Mouse (Mus musculus): Measurements from ENCODE around the gene Morn1.
A peak's percentile ranks its signal among the peaks of the same experiment; 100 is the strongest.

Gene Morn1

DNA sequence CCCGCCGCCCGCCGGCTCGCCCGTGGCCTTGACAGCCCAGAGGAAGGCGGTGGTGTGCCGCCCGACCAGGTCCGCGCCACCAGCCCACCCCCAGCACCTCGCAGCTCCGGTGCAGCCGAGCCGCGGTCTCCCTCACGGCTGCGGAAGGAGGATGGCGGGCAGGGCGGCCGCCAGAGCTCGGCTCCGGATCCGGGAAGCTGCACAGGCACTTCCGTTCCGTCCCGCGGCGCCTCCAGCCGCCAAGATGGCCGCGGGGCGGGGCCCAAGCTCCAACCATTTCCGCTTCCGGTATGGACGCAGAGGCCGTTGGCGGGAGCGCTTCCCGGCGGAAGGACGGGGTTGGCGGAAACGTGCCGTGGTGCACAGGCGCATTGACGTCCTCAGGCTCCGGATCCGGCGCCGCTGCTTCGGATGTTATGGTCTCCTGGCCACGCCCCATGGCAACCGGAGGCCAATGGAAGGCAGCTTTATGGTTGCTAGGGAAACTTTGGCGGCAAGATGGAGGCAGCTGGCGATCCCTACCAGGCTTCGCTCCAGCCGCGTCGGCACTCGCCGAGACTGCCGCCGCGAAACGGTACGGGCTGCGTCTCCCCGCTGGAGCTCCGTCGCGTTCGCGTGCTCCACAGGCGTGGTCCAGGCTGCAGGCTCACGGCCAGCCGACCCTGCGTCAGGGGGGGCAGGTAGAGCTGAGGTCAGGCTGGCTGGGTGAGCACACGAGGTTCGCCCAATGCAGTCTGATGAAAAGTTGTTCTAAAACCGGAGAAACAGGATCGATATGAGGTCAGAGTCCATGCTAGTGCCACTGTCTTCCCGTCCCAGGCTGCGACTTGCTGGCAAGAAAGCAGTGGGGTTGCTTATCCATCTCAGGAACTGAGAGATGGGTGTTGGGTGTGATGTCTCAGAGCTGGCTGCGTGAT lies at the start of gene Morn1, which contains the start of gene Rer1:
Gene Morn1 (plus strand): TSS at position 470 of the 917 bp plus-strand sequence.
Gene Rer1 (minus strand): TSS at position 275 of the 917 bp plus-strand sequence.
- DNase-seq (ENCODE audit: low read depth) = peak; percentile 99

DNA sequence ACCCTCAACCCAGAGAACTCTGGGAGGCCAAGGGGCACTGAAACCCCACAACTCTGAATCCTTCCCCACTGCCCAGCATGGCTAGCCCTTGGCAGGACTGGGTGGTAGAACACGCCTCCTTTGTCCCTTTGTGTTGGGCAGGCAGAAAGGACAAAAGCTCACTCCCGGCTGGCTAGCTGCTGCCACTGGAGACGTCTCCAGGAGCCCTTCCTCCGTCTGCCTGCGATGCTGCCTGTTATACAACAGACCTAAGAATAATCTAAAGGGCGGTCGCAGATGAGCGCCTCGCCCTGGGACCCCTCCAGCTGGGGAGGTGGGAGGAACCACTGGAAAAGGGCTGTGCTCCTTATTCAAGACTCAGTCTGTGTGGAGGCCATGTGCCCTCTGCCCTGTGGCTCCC lies 46.2 kb upstream of the Morn1 start:
- DNase-seq (ENCODE audit: low read depth) = no peak

DNA sequence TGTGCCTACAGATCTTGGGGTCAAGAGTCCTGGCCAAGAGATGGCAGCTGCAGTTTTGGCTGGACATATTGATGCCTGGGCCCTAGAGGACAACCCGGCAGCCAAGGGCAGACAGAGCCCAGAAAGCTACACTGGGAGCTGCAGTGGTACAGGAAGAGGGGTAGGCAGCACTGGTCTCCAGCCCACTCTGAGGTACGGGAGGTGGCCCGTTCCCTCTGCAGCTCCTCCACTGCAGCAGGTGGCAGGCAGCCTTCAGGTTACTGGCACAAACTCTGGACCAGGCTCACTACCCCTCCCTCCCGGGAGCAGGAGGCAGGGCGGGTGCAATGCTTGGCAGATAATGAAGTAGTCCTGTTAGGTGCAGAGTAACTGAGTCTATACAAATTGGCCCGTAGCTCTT lies 45.7 kb upstream of the Morn1 start:
- DNase-seq (ENCODE audit: low read depth) = no peak

DNA sequence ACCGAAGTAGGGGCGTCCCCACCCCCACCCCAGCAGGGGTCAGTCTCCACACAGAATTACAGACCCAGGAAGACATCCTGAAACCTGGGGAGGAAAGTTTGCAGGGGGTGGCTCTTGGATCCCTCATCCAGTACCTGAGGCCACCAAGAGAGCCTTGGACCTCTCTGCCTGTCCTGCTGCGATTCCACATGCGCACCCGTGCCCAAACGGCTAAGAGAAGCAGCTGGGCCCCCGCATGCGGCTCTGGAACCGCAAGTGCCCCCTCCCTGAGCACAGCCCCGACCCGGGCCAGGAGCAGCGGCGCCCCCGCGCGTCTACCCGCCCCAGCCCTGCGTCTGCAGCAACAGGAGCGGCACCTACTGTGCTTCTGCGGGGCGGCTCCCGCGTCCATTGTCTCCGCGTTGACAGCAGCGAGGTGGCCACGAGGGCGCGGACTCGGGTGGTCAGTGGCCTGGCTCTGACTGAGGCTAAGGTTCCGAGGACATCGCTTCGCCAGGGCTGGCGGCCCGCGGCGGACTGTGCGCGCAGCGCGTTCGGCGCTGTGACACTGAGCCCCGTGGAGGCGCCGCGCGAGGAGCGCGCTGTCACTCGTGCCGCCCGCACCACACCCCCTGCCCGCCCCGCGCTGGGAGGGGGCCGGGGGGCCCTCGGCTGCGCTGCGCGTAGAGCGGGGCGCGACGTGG lies 43.6 kb upstream of the Morn1 start:
- DNase-seq (ENCODE audit: low read depth) = no peak

DNA sequence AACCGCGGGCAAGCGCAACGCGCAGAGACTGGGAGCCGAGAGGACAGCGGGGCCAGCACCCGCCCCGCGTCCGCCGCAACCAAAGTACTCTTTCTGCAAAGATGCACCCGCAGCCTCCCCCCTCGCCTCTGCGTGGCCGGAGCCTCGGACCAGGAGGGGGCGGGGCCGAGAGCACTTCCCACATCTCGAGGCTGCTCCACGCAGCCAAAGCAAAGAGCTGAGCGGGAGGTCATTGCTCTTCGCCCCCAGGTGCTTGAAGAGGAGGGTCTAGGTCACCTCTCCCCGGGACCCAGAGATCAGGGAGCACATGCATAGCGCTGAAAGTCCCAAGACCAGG lies 43.1 kb upstream of the Morn1 start:
- DNase-seq (ENCODE audit: low read depth) = no peak

DNA sequence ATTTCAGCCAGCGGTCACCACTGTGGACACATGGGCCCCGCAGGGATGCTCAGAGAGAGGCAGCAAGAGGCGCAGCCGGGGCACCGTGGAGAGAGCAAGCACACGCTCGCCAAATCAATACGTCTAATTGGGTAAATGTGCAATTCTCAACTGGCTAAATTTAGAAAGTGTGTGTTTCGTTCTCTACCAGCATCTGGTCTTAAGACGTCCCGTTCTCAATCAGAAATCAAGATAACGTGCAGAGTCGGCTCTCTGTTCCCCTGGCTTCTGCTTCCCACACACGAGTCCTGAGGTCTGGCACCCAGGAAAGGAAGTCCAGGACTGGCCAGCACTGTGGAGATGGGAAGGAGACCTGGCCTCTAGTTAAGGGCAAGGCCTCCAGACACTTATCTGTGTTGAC lies 39.7 kb upstream of the Morn1 start:
- no peak for DNase-seq (ENCODE audit: low read depth)

DNA sequence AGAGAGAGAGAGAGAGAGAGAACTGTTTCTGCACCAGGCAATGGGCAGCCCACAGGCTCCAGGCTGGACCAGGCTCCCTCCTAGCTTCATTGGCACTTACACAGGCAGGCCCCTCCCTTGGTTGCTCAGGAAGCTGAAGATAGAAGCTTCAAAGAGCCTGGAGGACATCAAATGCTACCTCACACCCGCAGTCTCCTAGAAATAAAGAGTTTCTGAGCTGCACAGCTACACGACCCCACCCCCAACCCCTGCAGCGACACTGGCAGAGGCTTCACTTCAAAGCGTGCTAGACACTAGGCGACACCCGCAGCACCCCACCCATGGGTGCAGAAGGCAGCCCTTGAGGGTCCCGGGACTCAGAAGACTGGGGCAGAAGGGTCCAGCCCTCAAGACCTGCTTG lies 36.3 kb upstream of the Morn1 start:
- DNase-seq (ENCODE audit: low read depth) = no peak

DNA sequence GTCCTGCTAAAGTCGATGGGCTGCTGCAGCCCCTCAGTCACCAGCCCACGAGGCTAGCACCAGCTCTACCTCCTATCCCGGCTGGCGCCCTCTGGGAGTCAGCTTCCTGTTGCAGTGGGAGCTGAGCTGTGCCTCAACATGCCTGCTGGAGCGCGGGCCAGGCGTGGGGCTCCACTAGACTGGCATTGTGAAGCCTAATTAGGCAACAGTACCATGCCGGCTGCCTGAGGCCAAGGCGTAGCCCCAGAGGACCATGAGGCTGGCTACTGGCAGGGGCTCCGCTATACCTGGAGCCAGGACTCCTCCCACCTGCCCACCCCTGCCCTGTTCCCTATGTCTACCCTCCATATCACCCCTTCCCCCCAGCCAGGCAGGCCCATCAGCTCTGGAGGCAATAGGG lies 29.7 kb upstream of the Morn1 start, which contains the start of gene Plch2:
Gene Plch2 (minus strand): TSS at position 61 of the 400 bp plus-strand sequence.
- DNase-seq (ENCODE audit: low read depth) = no peak

DNA sequence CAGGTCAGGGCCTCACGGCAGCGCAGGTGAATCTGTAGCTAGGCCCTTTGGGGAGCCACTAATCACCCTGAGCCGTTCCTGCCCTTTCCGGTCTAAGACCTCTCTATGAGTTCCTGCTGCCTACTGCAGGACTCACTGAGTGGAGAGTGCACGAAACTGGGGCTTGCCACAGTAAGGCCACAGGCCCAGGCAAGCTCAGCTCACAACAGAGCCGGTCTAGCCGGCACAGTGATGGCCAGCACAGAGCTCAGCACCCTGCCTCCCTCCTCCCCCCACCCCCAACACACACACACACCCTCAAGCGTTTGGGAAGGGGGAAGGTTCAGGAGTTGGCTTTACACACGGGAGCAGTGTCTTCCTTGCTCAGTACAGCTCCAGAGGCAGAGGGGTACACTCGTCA lies 28.1 kb upstream of the Morn1 start:
- no peak for DNase-seq (ENCODE audit: low read depth)

DNA sequence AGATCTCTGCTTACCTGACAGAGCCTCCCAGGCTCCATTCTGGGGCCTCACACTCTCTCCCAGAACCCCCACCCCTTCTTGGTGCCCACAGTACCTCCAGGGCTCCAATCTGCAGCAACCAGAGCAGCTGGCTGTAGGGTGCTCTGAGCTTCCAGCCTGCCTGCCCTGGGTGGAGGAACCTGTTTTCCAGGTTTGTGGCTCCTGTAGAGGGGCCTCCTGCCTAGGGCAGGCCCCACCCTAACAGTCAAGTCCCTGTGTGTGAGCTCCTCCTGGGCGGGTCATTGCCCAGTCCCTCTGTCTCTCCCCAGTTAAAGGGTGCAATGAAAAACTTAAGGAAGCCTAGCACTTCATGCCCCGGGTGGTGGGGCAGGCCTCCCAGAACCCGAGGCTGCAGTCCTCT lies 22.5 kb upstream of the Morn1 start:
- no peak for DNase-seq (ENCODE audit: low read depth)

DNA sequence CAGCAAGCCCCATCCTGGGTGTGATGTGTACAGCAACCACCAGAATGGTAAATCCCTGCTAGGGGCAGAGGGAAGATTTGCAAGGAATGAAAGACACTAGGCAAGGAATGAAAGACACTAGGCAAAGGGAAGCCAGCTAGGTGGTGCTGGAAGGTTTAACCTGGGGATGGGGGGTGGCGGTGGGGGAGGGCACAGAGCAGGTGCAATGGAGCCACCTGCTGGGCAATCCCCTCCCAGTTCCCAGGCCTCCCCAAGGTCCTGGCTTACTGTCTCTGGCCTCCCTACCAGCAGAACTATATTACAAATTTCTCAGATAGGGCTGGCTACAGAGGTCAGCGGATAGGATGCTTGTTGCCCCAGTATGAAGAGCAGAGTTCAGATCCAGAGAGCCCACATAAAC lies 21.9 kb upstream of the Morn1 start:
- no peak for DNase-seq (ENCODE audit: low read depth)

DNA sequence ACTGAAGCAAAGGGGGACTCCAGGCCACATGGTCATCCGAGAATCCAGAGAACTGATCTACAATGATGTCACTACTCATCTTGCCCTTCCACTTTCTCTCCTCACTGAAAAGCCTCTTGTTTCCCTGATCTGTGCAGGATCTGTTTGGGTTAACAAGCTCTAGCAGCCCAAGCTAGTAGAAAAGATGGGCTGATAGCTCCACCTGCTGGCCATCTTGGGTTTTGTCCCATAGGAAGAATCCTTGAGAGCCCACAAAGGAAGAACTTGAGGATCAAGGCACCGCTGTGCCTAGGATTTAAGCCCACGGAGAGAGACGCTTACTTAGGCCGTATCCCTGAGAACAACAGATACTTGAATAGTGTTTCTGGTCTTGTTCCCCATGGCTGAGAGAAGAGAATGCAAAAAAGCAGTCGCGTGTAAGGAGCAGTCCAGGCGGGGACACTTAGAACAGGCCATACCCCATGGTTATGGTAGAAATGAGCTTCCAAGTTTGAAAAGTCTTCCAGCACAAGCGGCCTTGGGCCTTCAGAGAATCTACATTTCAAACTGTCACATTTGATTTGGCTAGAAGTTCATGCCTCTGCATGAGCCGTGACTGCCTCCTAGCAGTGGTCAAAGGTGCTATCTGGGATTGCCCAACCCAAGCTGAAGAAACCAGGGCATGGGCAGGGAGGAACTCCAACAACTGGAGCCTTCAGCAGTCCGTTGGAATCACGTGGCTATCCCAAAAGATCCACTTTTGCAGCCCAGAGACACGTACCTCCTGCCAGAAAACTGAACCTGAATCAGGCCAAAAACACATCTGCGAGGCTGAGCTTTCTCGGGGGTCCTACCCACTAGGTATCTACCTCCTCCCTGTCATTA lies 20.2 kb upstream of the Morn1 start:
- DNase-seq (ENCODE audit: low read depth) = peak; percentile 95

DNA sequence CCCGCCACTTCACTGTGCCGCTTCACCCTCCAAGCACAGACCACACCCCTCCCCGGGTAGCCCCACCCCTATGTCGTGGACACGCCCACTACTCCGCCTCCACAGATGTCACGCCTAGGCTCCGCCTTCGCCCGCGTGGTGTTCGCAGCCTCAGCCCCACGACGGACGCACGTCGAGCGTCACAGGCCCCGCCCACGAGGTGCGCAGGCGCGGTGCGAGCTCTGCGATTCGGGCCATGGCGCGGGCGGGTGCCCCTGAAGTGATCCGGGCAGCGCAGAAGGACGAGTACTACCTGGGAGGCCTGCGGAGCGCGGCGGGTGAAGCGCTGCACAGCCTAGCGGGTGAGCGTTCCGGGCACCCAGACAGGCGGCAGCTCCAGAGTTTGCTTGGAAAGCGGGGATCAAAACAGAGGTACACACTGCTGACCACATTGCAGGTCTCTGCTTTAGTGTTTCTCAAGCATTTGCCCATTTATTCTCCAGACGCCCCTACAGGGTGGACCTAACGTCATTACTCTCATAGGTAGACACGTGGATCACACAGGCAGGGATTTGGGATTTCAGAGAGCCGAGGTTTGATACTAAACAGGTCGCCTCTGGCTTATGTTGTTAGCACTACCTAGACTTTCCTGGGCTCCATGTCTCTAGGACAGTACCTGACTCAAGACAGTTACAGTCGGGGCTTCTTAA lies 19.4 kb upstream of the Morn1 start, which contains the start of gene Pex10:
Gene Pex10 (plus strand): TSS at position 183 of the 689 bp plus-strand sequence.
- peak; percentile 98 for DNase-seq (ENCODE audit: low read depth)

DNA sequence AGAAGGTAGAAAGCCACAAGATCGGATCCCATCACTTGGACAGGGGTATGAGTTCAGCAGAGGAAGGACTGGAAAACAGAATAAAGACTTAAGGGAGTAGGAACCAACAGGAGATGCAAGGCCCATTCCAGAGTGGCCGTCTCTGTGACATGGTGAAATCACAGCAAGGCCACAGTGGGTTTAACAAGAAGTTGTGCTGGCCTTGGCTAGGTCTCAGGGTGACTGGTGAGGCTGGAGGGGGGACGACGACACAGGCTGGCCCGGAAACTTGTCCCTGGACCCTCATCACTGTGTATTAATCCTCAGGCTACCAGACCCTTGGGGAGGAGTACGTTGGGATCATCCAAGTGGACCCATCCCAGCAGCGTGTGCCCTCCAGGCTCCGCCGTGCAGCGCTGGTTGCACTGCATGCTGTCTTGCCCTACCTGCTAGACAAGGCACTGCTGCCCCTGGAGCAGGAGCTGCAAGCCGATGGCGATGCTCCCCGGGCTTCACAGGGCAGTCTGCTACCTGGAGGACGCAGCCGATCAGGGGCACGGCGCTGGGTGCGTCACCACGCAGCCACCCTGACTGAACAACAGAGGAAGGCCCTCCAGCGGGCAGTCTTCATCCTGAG lies 17.9 kb upstream of the Morn1 start:
- no peak for DNase-seq (ENCODE audit: low read depth)

DNA sequence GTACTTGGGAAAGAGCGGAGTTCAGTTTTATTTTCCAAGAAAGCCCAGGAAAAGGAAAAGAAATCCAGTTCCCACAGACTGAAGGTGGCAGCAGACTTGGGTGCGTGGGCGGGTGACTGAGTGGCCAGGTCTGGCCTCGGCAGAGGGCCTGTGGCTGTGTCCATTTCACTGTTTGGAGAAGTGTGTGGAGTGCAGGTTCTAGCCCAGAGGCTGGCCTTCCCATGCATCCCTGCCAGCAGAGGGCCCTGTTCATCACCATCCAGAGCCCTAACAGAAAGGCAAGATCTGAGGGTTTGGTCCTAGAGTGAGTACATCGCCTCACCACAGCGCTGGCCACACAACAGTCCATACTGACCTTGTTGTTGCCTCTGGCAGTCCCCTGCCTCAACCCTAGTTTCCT lies 17.2 kb upstream of the Morn1 start:
- DNase-seq (ENCODE audit: low read depth) = peak; percentile 44

DNA sequence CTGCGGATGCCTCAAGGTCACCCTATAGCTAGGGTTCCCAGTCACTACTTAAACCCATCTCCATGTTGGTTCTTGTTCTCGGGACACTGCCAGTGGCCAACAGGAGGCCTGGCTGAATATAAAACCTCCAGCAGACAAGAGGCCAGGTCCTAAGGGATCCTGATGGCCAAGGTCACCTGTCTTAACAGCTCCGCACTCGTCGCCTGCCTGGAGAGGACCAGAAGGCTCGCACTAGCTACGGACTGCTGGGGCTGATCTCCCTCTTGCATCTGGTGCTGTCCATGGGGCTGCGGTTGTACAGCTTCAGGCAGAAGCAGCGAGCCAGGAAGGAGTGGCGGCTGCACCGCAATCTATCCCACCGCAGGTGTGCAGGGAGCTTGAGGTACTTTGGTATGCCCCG lies 16.2 kb upstream of the Morn1 start:
- no peak for DNase-seq (ENCODE audit: low read depth)

DNA sequence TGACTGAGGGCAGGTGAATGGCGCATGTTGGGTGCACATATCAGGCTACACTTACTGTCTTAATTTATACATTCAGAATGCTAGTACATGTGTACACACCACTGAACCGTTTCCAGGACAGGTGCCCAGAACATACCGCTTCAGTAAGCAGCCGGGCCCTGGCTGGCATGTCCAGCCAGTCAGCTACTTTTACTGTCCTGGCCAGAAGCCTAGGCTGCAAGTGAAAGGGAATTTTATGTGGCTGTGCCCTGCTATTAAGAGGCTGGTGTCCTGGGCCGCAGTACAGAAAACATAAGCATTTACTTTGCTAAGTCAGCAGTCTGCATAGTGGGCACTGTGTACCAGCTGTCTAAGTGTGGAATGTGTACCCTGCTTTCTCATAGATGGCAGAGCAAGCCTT lies 15.5 kb upstream of the Morn1 start:
- DNase-seq (ENCODE audit: low read depth) = no peak

DNA sequence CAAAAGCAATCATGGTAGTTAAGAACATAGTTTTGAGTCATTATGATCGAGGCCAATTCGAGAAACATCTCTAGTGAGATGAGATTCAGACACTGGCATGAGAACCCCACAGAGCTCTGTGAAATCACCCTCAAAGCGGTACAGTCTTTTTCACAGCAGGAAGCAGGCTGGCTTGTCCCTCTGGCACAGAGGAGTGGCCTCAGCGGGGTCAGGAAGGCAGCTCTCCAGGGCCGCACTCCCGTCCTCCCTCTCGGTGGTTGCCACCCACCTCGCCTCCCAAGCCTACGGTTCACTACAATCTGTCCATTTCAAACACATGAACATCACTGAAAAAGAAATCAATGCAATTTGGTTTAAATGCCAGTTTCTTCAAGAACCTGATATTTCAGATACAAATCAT lies 12.0 kb upstream of the Morn1 start:
- DNase-seq (ENCODE audit: low read depth) = no peak

DNA sequence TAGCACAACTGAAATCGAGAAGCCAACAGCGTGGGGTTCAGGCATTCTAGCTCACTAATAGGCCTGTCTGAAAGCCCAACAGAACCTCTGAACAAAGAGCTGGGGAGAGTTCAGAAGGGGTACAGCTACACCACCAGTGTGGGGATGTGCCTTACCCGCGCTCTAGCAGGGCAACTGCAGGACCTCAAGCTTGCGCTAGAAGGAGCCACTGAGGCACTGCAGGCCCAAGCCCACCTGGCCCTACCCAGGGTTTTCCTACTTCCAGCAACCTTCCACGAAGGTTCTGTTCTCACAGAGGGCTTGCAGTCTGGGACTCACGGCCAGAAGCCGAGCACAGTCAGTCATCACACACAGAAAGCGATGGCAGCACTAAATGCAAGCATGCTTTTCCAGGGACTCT lies 11.2 kb upstream of the Morn1 start:
- DNase-seq (ENCODE audit: low read depth) = no peak

DNA sequence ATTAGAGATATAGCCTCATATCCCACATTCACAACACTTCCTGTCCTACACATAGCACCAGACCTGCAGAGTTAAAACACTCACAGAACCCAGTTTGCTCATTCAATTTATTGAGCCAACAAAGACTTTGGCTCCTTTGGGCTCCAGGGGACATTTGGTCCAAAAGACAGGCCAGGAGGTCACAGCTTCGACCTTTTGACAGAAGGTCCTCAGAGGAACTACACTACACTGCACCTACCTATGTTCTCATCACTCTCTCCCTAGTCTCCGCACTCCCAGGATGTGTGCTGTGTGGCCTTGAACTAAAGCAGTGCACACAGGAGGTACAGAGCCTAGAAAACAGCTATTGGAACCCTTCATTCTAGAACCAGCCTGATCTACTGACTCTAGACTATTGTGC lies 10.6 kb upstream of the Morn1 start:
- DNase-seq (ENCODE audit: low read depth) = no peak

DNA sequence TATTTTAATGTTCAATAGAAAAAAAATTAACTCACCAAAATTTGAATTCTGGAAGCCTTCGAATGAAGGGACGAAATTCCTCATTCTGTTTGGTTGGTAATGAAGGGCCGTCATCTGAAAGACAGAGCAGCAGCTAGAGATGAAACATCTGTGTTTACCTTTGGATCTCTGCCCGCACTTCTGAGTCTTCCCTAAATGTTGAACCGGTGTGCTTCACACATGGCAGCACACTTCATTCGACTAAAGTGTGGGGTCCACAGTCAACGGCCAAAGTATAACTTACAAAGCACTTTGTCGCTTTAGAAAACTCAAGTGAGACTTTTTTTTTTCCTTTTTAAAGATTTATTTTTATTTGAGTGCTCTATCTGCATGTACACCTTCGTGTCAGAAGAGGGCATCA lies 9.7 kb upstream of the Morn1 start:
- DNase-seq (ENCODE audit: low read depth) = no peak

Measured in NIH3T3 (cell line).